32 mouse cellular contexts compared by ENCODE assay signal in the genomic region with DNA sequence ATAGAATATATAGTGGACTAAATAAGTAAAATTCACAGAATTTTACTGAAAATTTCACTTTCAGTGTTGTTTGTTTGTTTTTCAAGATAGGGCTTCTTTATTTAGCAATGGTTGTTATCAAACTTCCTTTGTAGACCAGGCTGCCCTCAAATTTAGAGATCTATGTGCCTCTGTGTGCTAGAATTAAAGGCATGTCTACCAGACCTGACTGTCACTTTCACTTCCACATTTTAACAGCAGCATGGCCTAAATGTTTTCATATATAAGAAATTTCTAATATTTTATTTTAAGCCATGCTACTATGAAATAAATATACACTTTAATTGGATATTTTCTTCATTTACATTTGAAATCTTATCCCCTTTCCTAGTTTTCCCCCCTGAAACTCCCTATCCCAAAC.
"Had no signal": no experiment of that assay in that cellular context is flagged by ENCODE, and none has a peak within 500 bp of the region (broad histone marks: within the 10 kb centered on the region; RNA-seq: fewer than 3 reads in every experiment).

No protein-coding gene starts in this region.

- H3K4me3 ChIP-seq: limb, embryonic 10.5 days; limb, embryonic 12.5 days; limb, embryonic 13.5 days; limb, embryonic 15.5 days; liver, embryonic 12.5 days; liver, embryonic 13.5 days; liver, embryonic 15.5 days; lung, embryonic 15.5 days; megakaryocyte, embryonic 14.5 days; midbrain, embryonic 10.5 days; midbrain, embryonic 12.5 days; midbrain, embryonic 13.5 days; midbrain, embryonic 15.5 days; myocyte; neural tube, embryonic 12.5 days had no signal

- H3K9ac ChIP-seq: limb, embryonic 12.5 days; limb, embryonic 13.5 days; limb, embryonic 15.5 days; liver, embryonic 12.5 days; liver, embryonic 13.5 days; liver, embryonic 14.5 days; liver, embryonic 15.5 days; liver, postnatal 0 days; lung, embryonic 14.5 days; lung, embryonic 15.5 days; midbrain, embryonic 12.5 days; midbrain, embryonic 13.5 days; midbrain, embryonic 15.5 days; neural tube, embryonic 12.5 days had no signal

- H3K4me1 ChIP-seq: limb, embryonic 10.5 days; limb, embryonic 12.5 days; limb, embryonic 13.5 days; limb, embryonic 15.5 days; liver, embryonic 12.5 days; liver, embryonic 13.5 days; liver, embryonic 15.5 days; lung, embryonic 15.5 days; megakaryocyte, embryonic 14.5 days; midbrain, embryonic 10.5 days; midbrain, embryonic 12.5 days; midbrain, embryonic 15.5 days; neural tube, embryonic 12.5 days had no signal

- H3K9me3 ChIP-seq: limb, embryonic 10.5 days; limb, embryonic 12.5 days; limb, embryonic 13.5 days; limb, embryonic 15.5 days; liver, embryonic 12.5 days; liver, embryonic 13.5 days; liver, embryonic 15.5 days; lung, embryonic 15.5 days; megakaryocyte, embryonic 14.5 days; midbrain, embryonic 10.5 days; midbrain, embryonic 12.5 days; midbrain, embryonic 13.5 days; midbrain, embryonic 15.5 days; neural tube, embryonic 12.5 days had no signal

- H3K27me3 ChIP-seq: limb, embryonic 12.5 days; limb, embryonic 13.5 days; limb, embryonic 15.5 days; liver, embryonic 12.5 days; liver, embryonic 13.5 days; liver, embryonic 15.5 days; lung, embryonic 15.5 days; megakaryocyte, embryonic 14.5 days; midbrain, embryonic 12.5 days; midbrain, embryonic 13.5 days; midbrain, embryonic 15.5 days; neural tube, embryonic 12.5 days had no signal

- H3K27ac ChIP-seq: limb, embryonic 10.5 days; limb, embryonic 12.5 days; limb, embryonic 13.5 days; limb, embryonic 15.5 days; liver, embryonic 12.5 days; liver, embryonic 13.5 days; liver, embryonic 14.5 days; liver, embryonic 15.5 days; lung, embryonic 15.5 days; macrophage; midbrain, embryonic 10.5 days; midbrain, embryonic 12.5 days; midbrain, embryonic 13.5 days; midbrain, embryonic 15.5 days; neural tube, embryonic 12.5 days had no signal

- DNase-seq: left cerebral cortex, postnatal 4 days; liver; liver, embryonic 13.5 days; liver, postnatal 0 days; lung, adult 18-20 months; lung, adult 2 months; lung, embryonic 14.5 days; lung, postnatal 10 days; lung, postnatal 14 days; lung, postnatal 36 days; lung, postnatal 4 days; midbrain, embryonic 14.5 days had no signal

- H3K36me3 ChIP-seq: limb, embryonic 10.5 days; limb, embryonic 12.5 days; limb, embryonic 13.5 days; limb, embryonic 15.5 days; liver, embryonic 12.5 days; liver, embryonic 13.5 days; liver, embryonic 15.5 days; lung, embryonic 15.5 days; midbrain, embryonic 10.5 days; midbrain, embryonic 12.5 days; midbrain, embryonic 13.5 days; midbrain, embryonic 15.5 days; neural tube, embryonic 12.5 days had no signal

- H3K4me2 ChIP-seq: limb, embryonic 12.5 days; limb, embryonic 13.5 days; limb, embryonic 15.5 days; liver, embryonic 11.5 days; liver, embryonic 12.5 days; liver, embryonic 13.5 days; liver, embryonic 15.5 days; lung, embryonic 14.5 days; lung, embryonic 15.5 days; midbrain, embryonic 11.5 days; midbrain, embryonic 12.5 days; midbrain, embryonic 13.5 days; midbrain, embryonic 15.5 days; neural tube, embryonic 12.5 days had no signal

- ATAC-seq: liver, embryonic 12.5 days; liver, postnatal 0 days; lung, postnatal 0 days; midbrain, embryonic 13.5 days; midbrain, embryonic 15.5 days; midbrain, embryonic 16.5 days had no signal
